Mouse (Mus musculus) gastrocnemius, adult 2 months (tissue): ENCODE results near the gene Il1rapl1. TPM values are rescaled to one million over a fixed set of nuclear protein-coding genes. Genes with fewer than 3 reads are reported as not detected.
"Not testable (repeated sequence)": the region's sequence is repeated elsewhere in the genome, so short reads cannot be mapped to it uniquely, and the experiment has no call there.

Experiments used
- DNase-seq: peaks from one replicate; pipeline ENCODE4 v3.0.0; 2022
- H3K27ac ChIP-seq: fragments of 200-600 bp; 2 replicates; pipeline ENCODE4 v1.8.1; 2022; ENCODE audit warnings: mild to moderate bottlenecking
- H3K4me3 ChIP-seq: fragments of 200-600 bp; 2 replicates; pipeline ENCODE4 v1.8.1; 2022; ENCODE audit warnings: mild to moderate bottlenecking, moderate library complexity
- CTCF ChIP-seq: fragments of 200-600 bp; IDR thresholded peaks from 2 replicates; pipeline ENCODE4 v1.8.1; 2022; ENCODE audit warnings: antibody characterized with exemption, mild to moderate bottlenecking, moderate library complexity
- intact Hi-C: fragments of 180-260 bp; cut with DNase I; formaldehyde crosslinking; loops from one replicate; pipeline ENCODE4 v1.15.1; 2025
- total RNA-seq, 2 experiments: library from RNA; stranded (reverse); gene quantifications; 2 replicates each; pipeline ENCODE4 v1.2.3; 2021

Gene Il1rapl1
- total RNA-seq, 2 experiments from 2014 or later: not detected

DNA sequence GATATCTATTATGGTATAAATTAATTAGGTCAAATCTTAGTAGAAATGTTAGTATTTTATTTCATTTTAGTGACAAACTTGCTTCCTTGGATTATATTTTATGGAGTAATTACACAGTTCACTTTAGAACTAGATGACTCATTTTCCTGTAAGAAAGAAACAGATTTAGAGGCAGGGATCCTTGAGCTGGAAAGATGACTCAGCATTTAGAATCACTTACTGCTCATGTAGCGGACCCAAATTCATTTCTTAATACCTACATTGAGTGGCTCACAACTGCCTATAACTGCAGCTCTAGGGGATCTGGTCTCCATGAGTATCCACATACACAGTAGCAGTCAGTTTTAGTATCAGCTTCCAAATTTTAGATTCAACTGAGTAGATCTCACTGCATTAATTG, 71.9 kb downstream of the Il1rapl1 start:
- H3K27ac ChIP-seq: no peak overlapping the region
- DNase-seq: no peak
- no peak overlapping the region for H3K4me3 ChIP-seq
- TF ChIP-seq CTCF: no peak
- intact Hi-C loops: no loop called here

DNA sequence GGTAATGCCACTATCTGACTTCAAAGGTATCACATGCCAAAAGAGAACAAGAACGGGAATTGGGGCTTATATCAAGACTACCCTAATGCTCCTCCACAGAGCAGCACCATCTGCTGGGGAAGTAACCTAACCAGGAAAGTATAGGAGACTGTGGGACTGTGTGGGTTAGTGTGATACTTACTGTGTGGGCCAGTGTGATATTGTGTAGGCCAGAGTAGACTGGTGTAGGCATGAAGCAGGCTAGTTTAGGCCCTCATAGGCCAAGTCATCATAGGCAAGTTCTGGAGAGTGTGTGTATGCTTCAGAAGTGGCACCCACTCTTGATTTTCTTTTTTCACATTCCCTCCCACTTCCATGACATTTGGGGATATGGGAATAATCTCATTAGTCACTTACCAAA, 76.5 kb downstream of the Il1rapl1 start:
- intact Hi-C loops: no loop called here
- TF ChIP-seq CTCF: no peak
- Histone ChIP-seq H3K4me3 (no peak overlapping the region), H3K27ac (no peak overlapping the region)
- no peak for DNase-seq

DNA sequence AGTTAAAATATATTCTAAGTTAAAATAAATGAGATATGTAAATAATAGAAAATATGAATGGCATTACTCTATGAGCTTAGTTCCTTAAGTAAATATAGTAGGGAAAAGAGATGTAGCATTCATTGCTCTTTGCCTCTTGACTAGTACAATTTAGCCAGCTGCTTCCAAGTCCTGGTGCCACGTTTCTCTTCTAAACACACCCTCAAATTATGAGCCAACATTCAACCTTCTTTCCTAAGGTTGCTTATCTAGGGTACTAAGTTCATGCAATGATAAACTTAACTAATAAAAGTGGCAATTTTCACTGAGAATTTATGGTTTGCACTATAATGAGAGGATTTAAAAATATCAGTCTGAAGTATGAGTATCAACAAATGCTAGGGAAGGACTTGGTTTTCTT, 218.3 kb downstream of the Il1rapl1 start:
- no peak for TF ChIP-seq CTCF
- no peak for DNase-seq
- H3K27ac ChIP-seq: no peak overlapping the region
- intact Hi-C loops: no loop called here
- no peak overlapping the region for H3K4me3 ChIP-seq

DNA sequence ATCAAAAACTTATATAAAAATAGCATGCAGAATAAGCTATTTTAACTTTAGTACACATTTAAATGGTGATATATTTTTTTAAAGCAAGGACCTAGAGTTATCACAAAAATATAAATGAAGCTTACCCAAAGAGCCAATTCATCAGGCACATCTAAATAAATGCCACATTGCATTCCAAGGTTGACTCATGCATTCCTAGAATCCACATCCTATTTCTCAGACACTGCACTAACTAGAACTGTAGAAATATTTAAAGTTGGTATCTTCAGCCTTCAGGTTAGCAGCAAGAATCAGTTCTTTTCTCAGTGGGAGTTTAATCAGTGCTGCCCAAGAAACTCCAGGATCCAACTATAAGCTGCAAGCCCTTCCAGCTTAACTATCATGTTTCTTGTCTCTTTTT, 223.5 kb downstream of the Il1rapl1 start:
- H3K27ac ChIP-seq: no peak overlapping the region
- no peak overlapping the region for H3K4me3 ChIP-seq
- no peak for TF ChIP-seq CTCF
- DNase-seq: no peak
- intact Hi-C loops: no loop called here

DNA sequence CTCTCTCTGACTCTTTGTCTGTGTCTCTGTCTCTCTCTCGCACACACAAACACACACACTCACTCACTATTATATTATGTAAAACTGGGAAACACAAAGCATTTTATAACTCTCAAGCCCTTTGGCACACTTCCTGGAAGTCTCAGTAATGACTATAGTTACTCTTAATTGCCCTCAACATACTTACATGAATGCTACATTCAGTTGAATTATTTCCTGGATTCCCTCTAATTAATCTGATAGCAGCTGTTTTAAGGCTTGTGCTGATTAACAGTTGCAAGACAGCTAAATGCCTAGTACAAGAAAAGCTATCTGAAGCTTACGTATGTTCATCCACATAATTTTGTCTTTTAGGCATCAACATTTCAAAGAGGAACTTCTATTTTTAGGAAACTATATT, 261.3 kb downstream of the Il1rapl1 start:
- no peak overlapping the region for H3K4me3 ChIP-seq
- DNase-seq: no peak

DNA sequence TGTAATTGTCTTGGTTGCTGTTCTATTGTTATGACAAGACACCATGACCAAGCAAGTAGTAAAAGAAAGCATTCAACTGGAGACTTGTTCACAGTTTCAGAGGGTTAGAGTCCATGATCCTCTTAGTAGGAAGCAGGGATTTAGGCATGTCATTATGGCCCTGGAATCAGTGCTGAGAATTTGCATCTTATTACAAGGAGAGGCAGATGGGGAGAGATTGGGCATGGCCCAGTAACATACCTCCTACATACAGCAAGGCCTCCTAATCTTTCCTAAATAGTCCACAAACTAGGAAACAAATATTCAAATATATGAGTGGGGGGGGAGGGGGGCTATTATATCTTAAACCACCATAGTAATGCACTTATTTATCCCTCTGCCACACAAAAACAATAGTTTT, 301.6 kb downstream of the Il1rapl1 start:
- TF ChIP-seq CTCF: no peak
- H3K4me3 ChIP-seq: no peak overlapping the region
- no peak for DNase-seq
- no peak overlapping the region for H3K27ac ChIP-seq
- intact Hi-C loops: no loop called here

More for the DNA sequence above, 261.3 kb downstream of the Il1rapl1 start:
- no peak for TF ChIP-seq CTCF
- no peak overlapping the region for H3K27ac ChIP-seq
- intact Hi-C loops: no loop called here

DNA sequence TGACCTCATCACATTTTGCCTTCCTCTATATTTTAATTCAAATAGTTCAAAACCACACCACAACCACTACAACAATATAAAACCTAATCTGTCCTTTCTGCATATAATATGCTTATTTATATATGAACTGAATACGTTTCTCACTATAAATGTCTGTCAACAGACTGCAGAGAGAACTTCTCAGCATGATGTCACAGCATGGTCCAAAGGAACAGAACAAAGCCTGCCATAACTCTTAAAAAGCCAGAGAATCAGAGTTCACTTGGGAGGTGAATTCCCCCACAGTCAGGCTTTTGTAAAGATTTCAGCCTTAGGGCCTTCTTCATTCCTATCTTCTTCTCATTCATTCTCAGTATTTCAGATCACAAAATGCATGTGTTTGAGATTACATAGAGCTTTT, 307.7 kb downstream of the Il1rapl1 start:
- intact Hi-C loops: no loop called here
- Histone ChIP-seq H3K4me3 (no peak overlapping the region), H3K27ac (no peak overlapping the region)
- TF ChIP-seq CTCF: no peak
- DNase-seq: no peak

DNA sequence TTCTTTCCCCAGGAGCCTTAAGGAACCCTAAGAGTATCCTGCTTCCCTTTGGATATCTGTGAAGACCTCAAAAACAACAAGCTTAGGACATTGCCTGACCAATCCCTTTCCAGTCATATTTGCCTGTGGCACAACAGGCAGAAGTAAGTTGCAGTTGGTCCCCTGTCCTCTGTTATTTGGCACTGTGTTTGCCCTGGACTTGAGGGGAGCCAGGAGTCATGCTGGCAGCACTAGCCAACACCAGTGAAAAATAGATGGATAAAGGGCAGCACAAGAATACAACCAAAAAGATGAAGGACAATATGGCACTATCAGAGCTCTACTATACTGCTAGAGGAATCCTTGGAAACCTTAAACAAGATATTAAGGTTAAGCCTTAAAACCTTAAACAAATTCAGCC, 322.4 kb downstream of the Il1rapl1 start:
- DNase-seq: no peak
- TF ChIP-seq CTCF: no peak
- intact Hi-C loops: no loop called here
- Histone ChIP-seq H3K4me3 (no peak overlapping the region), H3K27ac (no peak overlapping the region)

DNA sequence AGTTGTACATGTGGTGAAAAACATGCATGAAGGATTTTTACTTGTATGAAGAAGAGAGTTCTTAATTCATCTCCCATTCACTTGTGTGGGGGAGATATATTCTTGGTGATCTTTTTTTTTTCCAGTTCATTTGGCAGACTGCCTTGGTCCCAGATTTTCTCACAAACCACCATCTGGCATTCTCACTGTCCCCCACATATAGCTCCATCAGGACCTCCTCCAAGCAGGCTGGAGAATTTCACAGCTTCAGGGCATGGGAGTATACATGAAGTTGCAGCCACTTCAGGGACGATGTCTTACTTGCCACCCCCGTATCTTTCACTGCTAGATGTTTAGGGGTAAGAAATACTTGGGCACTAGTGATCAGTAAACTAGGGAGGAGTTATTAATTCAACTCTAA, 404.9 kb downstream of the Il1rapl1 start:
- DNase-seq: no peak
- Histone ChIP-seq H3K4me3 (no peak overlapping the region), H3K27ac (no peak overlapping the region)
- no peak for TF ChIP-seq CTCF
- intact Hi-C loops: no loop called here

DNA sequence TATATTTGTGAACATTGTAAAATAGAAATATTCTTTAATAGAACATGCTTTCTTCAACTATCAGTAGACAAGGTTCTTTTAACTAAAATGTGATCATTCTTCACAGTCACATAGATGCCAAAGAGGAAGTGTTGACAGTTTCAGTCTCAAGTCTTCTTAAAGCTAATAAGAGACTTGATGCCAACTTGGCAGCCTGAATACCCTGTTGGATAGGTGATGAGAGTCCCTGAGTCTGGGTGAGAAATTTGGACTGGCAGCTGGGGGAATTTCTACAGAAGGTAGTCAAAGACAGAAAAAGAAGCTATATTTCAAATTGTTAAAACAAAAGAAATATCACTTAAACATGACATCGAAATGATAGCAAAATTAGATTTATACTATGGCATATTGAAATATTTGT, 451.6 kb downstream of the Il1rapl1 start:
- no peak for DNase-seq
- H3K27ac ChIP-seq: no peak overlapping the region
- no peak for TF ChIP-seq CTCF
- no peak overlapping the region for H3K4me3 ChIP-seq
- intact Hi-C loops: no loop called here

DNA sequence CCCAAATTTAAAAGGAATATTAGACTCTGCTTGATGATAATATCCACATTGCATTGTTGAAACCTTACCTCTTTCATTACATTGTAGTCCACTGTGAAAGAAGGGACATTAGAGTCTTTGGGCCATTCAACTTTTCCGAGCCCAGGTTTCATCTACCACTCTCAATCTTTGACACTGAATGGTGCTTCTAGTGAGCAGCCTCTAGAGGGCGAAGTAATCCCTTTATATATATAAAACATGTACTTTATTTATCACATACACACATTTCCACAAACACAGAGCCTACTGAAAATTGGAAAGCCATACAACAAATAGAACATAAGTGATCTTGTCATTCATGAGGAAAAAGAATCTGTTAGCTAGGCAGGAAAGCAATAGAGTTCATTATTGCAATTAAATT, 459.8 kb downstream of the Il1rapl1 start:
- H3K27ac ChIP-seq: no peak overlapping the region
- DNase-seq: no peak
- H3K4me3 ChIP-seq: no peak overlapping the region
- intact Hi-C loops: no loop called here
- peak; percentile 16; the same call in 1 of the 2 replicates for TF ChIP-seq CTCF

DNA sequence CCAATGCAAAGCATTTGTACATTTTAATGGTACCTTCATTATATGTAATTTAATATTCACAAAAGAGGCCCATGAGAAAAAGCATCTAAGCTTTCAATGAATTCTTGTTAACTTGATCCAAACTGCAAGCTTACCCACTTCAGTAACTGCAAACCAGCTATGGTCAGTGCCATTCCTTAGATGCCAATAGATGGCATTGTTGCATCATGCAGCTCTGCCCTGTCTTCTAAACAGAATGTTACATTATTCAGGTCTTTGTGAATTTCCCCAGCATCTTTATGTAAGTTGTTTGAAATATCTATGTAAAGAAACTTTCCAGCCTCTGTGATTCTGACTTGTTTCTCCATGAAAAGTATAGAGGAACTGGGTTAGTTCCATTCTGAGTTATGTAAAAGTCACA, 514.5 kb downstream of the Il1rapl1 start:
- intact Hi-C loops: no loop called here
- H3K4me3 ChIP-seq: no peak overlapping the region
- no peak overlapping the region for H3K27ac ChIP-seq
- no peak for TF ChIP-seq CTCF
- no peak for DNase-seq

DNA sequence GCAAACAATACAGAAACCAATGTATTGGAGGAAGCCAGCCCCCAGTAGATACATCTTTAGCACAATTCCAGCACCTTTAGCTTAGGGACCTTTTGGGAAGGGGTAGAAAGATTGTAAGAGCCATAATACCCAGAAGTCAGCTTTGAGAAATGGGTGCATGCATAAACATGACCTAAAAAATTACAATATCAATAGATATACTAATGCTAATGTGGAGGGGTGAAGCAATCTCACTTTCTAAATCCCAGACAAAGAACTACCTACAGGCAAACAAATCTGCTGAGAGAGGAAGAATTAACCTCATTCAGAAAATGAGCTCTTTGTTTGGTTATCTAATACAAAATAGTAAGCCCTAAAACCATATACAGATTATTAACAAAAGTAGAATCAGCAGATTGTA, 607.4 kb downstream of the Il1rapl1 start:
- intact Hi-C loops: no loop called here
- TF ChIP-seq CTCF: no peak
- DNase-seq: no peak
- no peak overlapping the region for H3K27ac ChIP-seq
- H3K4me3 ChIP-seq: no peak overlapping the region

DNA sequence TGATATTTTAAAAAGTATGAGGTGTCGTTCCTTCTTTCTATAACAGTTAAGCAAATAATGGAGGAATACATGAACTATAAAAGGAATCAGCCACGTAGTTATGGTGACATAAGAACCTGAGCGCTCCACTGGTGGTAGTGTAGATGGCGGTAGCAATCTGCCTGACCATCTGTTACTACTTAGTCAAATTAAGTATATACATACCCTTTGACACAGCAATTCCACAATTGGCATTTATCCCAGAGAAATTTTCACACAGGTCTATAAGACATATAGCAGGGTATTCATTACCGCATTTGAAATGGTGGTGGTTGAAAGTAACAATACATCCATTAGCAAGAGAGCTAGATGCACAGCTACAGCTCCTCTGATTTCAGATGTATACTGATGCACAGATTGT, 612.8 kb downstream of the Il1rapl1 start:
- DNase-seq: no peak
- Histone ChIP-seq H3K4me3 (no peak overlapping the region), H3K27ac (no peak overlapping the region)
- no peak for TF ChIP-seq CTCF
- intact Hi-C loops: no loop called here

DNA sequence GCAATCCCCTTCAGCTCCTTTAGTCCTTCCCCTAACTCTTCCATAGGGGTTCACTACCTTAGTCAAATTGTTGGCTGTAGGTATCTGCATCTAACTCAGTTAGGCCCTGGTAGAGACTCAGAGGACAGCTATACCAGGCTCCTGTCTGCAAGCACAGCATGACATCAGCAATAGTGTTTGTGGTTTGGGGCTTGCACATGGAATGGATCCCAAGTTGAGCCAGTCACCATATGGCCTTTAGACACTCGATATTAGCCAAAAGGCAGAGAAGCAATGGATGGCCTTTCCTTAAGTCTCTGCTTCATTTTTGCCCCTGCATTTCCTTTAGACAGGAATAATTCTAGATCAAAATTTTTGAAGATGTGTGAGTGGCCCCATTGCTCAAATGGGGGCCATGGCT, 632.0 kb downstream of the Il1rapl1 start:
- DNase-seq: no peak
- intact Hi-C loops: no loop called here
- H3K27ac ChIP-seq: no peak overlapping the region
- no peak overlapping the region for H3K4me3 ChIP-seq
- TF ChIP-seq CTCF: no peak

DNA sequence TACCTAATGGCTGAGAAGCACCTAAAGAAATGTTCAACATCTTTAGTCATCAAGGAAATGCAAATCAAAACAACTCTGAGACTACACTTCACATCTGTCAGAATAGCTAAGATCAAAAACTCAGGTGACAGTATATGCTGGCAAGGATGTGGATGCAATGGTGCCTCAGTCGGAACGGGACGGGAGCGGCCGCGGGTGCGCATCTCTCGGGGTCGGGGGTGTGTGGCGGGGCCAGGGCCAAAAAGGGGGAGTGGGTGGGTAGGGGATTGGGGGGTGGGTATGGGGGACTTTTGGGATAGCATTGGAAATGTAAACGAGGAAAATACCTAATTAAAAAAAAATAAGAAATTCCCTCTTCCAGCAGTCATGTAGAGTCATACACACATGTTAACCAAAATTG, 877.3 kb downstream of the Il1rapl1 start:
- intact Hi-C loops, H3K27ac ChIP-seq, H3K4me3 ChIP-seq: not testable (repeated sequence)
- peak; percentile 90 for DNase-seq
